Mouse (Mus musculus) cerebellum, adult 2 months (tissue): ENCODE results near the gene H2-M10.3.

Source experiments
- CTCF ChIP-seq: fragments of 200-500 bp; IDR thresholded peaks from 2 replicates; pipeline ENCODE4 v1.5.1; 2011; ENCODE audit warnings: low read depth, mild to moderate bottlenecking, control low read depth, low read length, moderate library complexity, borderline replicate concordance; ENCODE audit not compliant: insufficient read depth
- POLR2A ChIP-seq: fragments of 200-500 bp; IDR thresholded peaks from 2 replicates; pipeline ENCODE4 v1.6.1; 2011; ENCODE audit warnings: low read length, control low read depth, borderline replicate concordance; ENCODE audit not compliant: insufficient read depth

DNA sequence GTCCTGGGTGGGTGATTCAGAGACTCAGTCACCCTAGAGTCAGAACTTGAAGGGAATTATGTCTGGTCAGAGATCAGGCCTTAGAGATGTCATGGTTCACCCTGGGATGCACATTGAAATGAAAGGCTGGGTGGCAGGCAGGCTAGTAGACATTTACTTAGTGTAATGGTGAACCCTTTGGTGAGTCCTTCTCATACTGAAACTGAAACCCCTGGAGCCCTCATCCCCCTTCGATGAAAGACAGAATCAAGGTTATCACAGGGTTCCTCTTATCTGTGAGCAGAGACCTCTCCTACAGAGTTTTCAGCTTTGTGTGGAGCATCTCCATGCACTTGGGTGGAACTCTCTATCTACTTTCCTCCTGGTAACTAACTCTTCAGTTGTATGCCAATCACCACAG is 46.1 kb upstream of the H2-M10.3 start:
- TF ChIP-seq CTCF, result no peak
- no peak for TF ChIP-seq POLR2A
